Mouse (Mus musculus) spleen, adult 2 months (tissue): ENCODE measurements around the gene Zbtb7b.
"Not testable (repeated sequence)": the region's sequence is repeated elsewhere in the genome, so short reads cannot be mapped to it uniquely, and the experiment has no call there.

Experiments
- CTCF ChIP-seq: fragments of 200-500 bp; IDR thresholded peaks from 2 replicates; pipeline ENCODE4 v1.5.1; 2011; ENCODE audit warnings: mild to moderate bottlenecking, inconsistent platforms; ENCODE audit not compliant: insufficient read depth, insufficient read length, insufficient replicate concordance; ENCODE audit errors: extremely low read depth
- POLR2A ChIP-seq: fragments of 200-500 bp; IDR thresholded peaks from 2 replicates; pipeline ENCODE4 v1.6.1; 2011; ENCODE audit warnings: low read depth, low read length, inconsistent platforms

GRCm38 (mm10) chr3:89429021-89429420 lies 34.4 kb upstream of the Zbtb7b start:
- TF ChIP-seq POLR2A, CTCF: not testable (repeated sequence)
